Mouse (Mus musculus) macrophage (primary cell): ENCODE measurements around the gene Trp53i11. TPM values are rescaled to one million over a fixed set of nuclear protein-coding genes. Genes with fewer than 3 reads are reported as not detected.

Experiments
- H3K27ac ChIP-seq: fragments of 350-480 bp; formaldehyde crosslinking; 2 replicates; pipeline ENCODE4 v1.9.0; 2021
- H3K36me3 ChIP-seq: fragments of 350-480 bp; formaldehyde crosslinking; 2 replicates; pipeline ENCODE4 v1.9.0; 2021; ENCODE audit errors: inconsistent target
- H3K4me3 ChIP-seq: fragments of 350-480 bp; formaldehyde crosslinking; 2 replicates; pipeline ENCODE4 v1.9.0; 2021; ENCODE audit errors: inconsistent target
- H3K79me2 ChIP-seq: fragments of 350-480 bp; formaldehyde crosslinking; 2 replicates; pipeline ENCODE4 v1.9.0; 2021; ENCODE audit errors: inconsistent target
- WGBS: methylation state at CpG from one replicate; pipeline ENCODE4 v1.1.7; 2026; ENCODE audit warnings: inconsistent platforms; ENCODE audit not compliant: missing documents; 5-methylcytosine and 5-hydroxymethylcytosine counted together
- polyA plus RNA-seq: library from polyadenylated mRNA; stranded (reverse); fragments of 250-400 nt; gene quantifications from 3 replicates; pipeline ENCODE4 v1.2.4, GENCODE M21; 2018; ENCODE audit warnings: inconsistent platforms

Gene Trp53i11
- polyA plus RNA-seq, 1 experiment from 2014 or later, result 0.30 TPM

GRCm38 (mm10) chr2:93200681-93201340, 13.5 kb downstream of the Trp53i11 start:
- Histone ChIP-seq H3K27ac (no peak overlapping the region), H3K79me2 (no peaks in the 10 kb centered on the region), H3K36me3 (no peaks in the 10 kb centered on the region), H3K4me3 (no peak overlapping the region)
- WGBS, result 81% methylated on average over 10 of the region's 10 CpGs

DNA sequence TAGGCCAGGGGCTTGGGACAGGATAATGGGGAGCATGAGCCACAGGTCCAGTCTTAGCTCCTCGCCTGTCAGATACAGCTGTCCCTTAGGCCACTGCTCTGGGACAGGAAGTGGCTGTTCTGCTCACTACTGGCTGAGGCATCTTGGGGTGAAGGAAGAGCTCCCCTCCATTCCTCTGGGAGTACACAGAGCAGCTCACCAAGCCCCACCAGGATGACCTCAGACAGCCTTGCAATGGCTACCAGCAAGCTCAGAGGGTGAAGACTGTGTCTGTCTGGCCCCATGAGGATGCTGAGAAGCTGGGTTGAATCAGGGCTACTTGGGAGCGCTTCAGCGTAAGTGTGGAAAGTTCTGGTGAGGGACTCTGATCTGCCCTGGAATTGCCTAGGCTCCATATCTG, 14.6 kb downstream of the Trp53i11 start:
- no peak overlapping the region for H3K27ac ChIP-seq
- WGBS, result 89% methylated on average over 3 of the region's 3 CpGs
- H3K79me2 ChIP-seq, result no peaks in the 10 kb centered on the region
- no peak overlapping the region for H3K4me3 ChIP-seq
- H3K36me3 ChIP-seq, result no peaks in the 10 kb centered on the region

GRCm38 (mm10) chr2:93202782-93203181, 15.4 kb downstream of the Trp53i11 start:
- H3K36me3 ChIP-seq, result no peaks in the 10 kb centered on the region
- no peaks in the 10 kb centered on the region for H3K79me2 ChIP-seq
- 43% methylated on average over 1 of the region's 1 CpGs for WGBS
- H3K27ac ChIP-seq, result no peak overlapping the region
- H3K4me3 ChIP-seq, result no peak overlapping the region

DNA sequence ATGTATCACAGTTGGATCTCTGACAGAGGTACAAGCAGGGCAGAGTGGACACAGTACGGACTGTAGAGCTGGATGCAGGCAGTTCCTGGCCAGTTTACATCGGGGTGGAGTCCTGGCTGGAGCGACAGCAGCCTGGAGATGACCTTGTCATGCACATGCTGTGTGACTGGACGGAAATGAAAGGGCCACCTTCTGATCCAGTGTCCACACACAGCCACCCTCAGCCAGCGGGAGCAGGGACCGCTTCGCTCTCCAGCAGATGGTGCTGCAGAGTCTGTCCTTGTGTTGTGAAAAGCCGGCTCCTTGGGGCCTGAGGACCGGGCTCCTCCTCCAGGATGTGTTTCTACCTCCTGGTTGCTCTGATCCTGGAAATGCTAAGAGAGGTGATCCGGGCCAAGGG, 16.3 kb downstream of the Trp53i11 start:
- Histone ChIP-seq H3K4me3 (no peak overlapping the region), H3K27ac (no peak overlapping the region), H3K36me3 (no peaks in the 10 kb centered on the region), H3K79me2 (no peaks in the 10 kb centered on the region)
- 38% methylated on average over 10 of the region's 10 CpGs for WGBS

GRCm38 (mm10) chr2:93204571-93204970, 17.2 kb downstream of the Trp53i11 start:
- Histone ChIP-seq H3K4me3 (no peak overlapping the region), H3K79me2 (no peaks in the 10 kb centered on the region), H3K27ac (no peak overlapping the region), H3K36me3 (no peaks in the 10 kb centered on the region)
- WGBS, result 43% methylated on average over 6 of the region's 6 CpGs

DNA sequence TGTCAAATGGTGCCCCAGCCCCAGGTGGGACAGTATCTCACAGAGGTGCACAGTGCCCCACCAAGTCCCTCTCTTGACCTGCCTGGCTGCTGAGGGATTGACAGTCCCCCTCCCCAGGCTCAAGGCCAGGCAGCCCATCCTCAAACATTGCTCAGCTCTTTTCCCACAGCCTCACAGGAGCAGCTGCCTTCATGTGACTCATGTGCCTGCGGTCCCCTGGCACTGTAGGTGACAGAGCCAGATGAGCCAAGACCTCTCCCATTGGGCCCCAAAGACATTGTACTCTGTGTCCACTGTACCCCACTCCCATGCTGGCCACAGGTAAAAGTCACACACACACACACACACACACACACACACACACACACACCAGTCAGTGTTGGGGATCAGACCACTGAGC, 18.8 kb downstream of the Trp53i11 start:
- H3K27ac ChIP-seq, result no peak overlapping the region
- no peak overlapping the region for H3K4me3 ChIP-seq
- no peaks in the 10 kb centered on the region for H3K36me3 ChIP-seq
- no peaks in the 10 kb centered on the region for H3K79me2 ChIP-seq
- WGBS, result 100% methylated on average over 1 of the region's 1 CpGs

- H3K27ac ChIP-seq, result no peak overlapping the region
- no peak overlapping the region for H3K4me3 ChIP-seq
- H3K79me2 ChIP-seq, result no peaks in the 10 kb centered on the region
- H3K36me3 ChIP-seq, result no peaks in the 10 kb centered on the region
- 95% methylated on average over 2 of the region's 2 CpGs for WGBS
These were observed 25.0 kb downstream of the Trp53i11 start for GRCm38 (mm10) chr2:93212386-93212785.

DNA sequence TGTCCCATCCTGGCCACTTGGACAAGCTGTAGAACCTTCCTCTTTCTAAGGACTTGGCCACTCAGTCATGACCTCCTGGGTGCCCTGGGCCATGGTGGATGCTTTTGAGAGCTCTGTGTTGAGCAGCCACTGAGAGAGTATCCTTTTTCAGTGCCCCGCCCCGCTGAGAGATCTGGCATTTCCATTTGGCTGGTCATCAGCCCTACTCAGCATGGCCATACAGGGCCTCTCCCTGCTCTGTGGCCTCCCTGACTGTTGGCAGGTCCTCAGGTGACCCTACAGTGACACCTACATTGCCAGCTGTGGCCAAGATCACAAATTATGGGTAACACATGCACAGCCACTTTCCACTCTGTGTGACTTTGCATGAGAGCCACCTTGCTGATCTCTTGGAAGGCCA, 25.5 kb downstream of the Trp53i11 start:
- 96% methylated on average over 2 of the region's 2 CpGs for WGBS
- H3K27ac ChIP-seq, result no peak overlapping the region
- no peaks in the 10 kb centered on the region for H3K79me2 ChIP-seq
- no peaks in the 10 kb centered on the region for H3K36me3 ChIP-seq
- no peak overlapping the region for H3K4me3 ChIP-seq

DNA sequence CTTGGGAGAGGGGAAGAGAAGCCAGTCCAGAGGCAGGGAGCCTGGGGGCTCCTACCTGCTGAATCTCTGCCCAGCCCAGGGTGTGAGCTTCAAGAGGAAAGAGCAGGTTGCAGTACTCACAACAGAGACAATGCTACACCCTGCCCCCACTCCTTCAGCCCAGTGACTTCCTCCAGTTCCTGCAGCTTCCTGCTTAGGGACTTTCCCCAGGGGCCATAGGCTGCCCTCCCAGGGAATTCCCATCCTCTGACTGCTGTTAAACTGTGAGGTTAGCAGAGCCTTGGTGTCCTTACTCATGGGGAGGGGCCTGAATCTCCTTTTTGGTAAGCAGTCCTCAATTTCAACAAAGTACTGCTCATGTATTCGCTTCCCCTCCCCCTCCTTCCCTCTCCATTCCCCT, 26.8 kb downstream of the Trp53i11 start:
- no peak overlapping the region for H3K27ac ChIP-seq
- no peaks in the 10 kb centered on the region for H3K79me2 ChIP-seq
- no peak overlapping the region for H3K4me3 ChIP-seq
- WGBS, result 58% methylated on average over 1 of the region's 1 CpGs
- H3K36me3 ChIP-seq, result no peaks in the 10 kb centered on the region

- H3K27ac ChIP-seq, result no peak overlapping the region
- WGBS, result 94% methylated on average over 6 of the region's 10 CpGs
These were observed 28.4 kb downstream of the Trp53i11 start for GRCm38 (mm10) chr2:93215790-93216189.

GRCm38 (mm10) chr2:93217015-93217414, 29.7 kb downstream of the Trp53i11 start:
- H3K4me3 ChIP-seq, result no peak overlapping the region
- H3K79me2 ChIP-seq, result no peaks in the 10 kb centered on the region
- H3K36me3 ChIP-seq, result no peaks in the 10 kb centered on the region
- 39% methylated on average over 7 of the region's 7 CpGs for WGBS
- H3K27ac ChIP-seq, result no peak overlapping the region

More at GRCm38 (mm10) chr2:93215790-93216189, 28.4 kb downstream of the Trp53i11 start:
- no peak overlapping the region for H3K4me3 ChIP-seq
- no peaks in the 10 kb centered on the region for H3K79me2 ChIP-seq
- no peaks in the 10 kb centered on the region for H3K36me3 ChIP-seq

DNA sequence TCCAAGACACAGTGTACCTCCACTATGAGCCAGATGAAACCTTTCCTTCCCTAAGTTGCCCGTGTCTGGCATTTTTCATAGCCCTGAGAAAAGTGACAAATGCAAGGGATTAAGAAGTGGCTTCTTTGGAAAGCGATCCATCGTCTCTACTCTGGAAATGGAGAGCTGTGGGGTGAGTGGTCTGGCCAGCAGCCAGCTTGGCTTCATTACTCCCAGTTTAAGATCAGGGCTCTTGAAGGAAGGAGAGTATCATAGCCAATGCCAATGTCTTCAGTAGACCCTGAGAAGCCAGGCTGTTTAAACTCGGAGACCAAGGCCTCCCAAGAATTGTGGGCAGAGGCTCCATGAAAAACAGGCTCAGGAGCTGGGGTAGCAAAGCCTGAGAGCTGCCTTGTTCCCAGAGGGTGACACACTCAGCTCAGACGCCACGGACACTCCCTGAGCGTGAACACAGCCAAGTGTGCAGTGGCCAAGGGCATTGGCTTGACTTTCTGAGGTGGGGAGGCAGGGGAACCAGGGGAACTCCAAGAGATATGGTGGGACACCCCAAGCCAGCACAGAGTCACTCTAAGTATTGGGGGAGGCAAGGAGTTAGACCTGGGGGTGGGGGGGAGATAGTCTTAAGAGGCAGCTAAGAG, 31.1 kb downstream of the Trp53i11 start:
- Histone ChIP-seq H3K36me3 (no peaks in the 10 kb centered on the region), H3K4me3 (no peak overlapping the region), H3K27ac (no peak overlapping the region), H3K79me2 (no peaks in the 10 kb centered on the region)
- WGBS, result 85% methylated on average over 7 of the region's 7 CpGs

- Histone ChIP-seq H3K79me2 (no peaks in the 10 kb centered on the region), H3K27ac (no peak overlapping the region), H3K36me3 (no peaks in the 10 kb centered on the region), H3K4me3 (no peak overlapping the region)
- WGBS, result 91% methylated on average over 3 of the region's 3 CpGs
These were observed 32.2 kb downstream of the Trp53i11 start for GRCm38 (mm10) chr2:93219576-93219975.

GRCm38 (mm10) chr2:93220447-93220846, 33.1 kb downstream of the Trp53i11 start:
- no peak overlapping the region for H3K27ac ChIP-seq
- 78% methylated on average over 5 of the region's 5 CpGs for WGBS
- no peak overlapping the region for H3K4me3 ChIP-seq
- no peaks in the 10 kb centered on the region for H3K36me3 ChIP-seq
- no peaks in the 10 kb centered on the region for H3K79me2 ChIP-seq

- WGBS, result 90% methylated on average over 6 of the region's 6 CpGs
- no peak overlapping the region for H3K4me3 ChIP-seq
These were observed 36.1 kb downstream of the Trp53i11 start for GRCm38 (mm10) chr2:93223463-93223862.

More at GRCm38 (mm10) chr2:93223463-93223862, 36.1 kb downstream of the Trp53i11 start:
- no peaks in the 10 kb centered on the region for H3K36me3 ChIP-seq
- no peak overlapping the region for H3K27ac ChIP-seq
- no peaks in the 10 kb centered on the region for H3K79me2 ChIP-seq
